Mouse (Mus musculus) layer of hippocampus, adult 18-20 months (tissue): Measurements from ENCODE around the gene Man2b2. TPM values are rescaled to one million over a fixed set of nuclear protein-coding genes. Genes with fewer than 3 reads are reported as not detected.
A peak's percentile ranks its signal among the peaks of the same experiment; 100 is the strongest.

Experiments used
- DNase-seq, 2 experiments: peaks; one replicate each; pipeline ENCODE4 v3.0.0; 2022; ENCODE audit warnings: low spot score in 2 of 2
- total RNA-seq, 2 experiments: library from RNA; stranded (reverse); gene quantifications; 2 replicates each; pipeline ENCODE4 v1.2.3; 2021

Man2b2 gene
- total RNA-seq, 2 experiments from 2014 or later: 28.9 to 31.0 TPM

GRCm38 (mm10) chr5:36775317-36775716 lies 55.1 kb downstream of the Man2b2 start:
- no peak for DNase-seq

DNA sequence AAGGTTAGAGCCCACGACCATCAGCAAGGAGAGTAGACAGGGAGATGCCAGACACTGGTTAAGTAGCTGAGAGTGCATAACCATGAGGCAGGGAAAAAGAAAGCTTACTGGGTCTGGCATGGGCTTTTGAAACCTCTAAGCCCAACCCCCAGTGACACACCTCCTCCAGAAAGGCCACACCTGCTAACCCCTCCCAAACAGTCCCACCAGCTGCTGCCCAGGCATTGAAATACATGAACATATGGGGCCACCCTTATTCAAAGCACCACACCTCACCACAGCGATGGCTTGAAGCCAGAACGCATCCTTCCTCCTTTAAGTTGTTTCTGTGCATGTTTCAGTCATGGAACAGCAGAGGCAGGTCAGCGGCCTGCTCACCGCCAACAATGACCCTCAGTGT lies 57.9 kb downstream of the Man2b2 start:
- DNase-seq: no peak

GRCm38 (mm10) chr5:36769603-36770002 lies 60.9 kb downstream of the Man2b2 start:
- no peak for DNase-seq

DNA sequence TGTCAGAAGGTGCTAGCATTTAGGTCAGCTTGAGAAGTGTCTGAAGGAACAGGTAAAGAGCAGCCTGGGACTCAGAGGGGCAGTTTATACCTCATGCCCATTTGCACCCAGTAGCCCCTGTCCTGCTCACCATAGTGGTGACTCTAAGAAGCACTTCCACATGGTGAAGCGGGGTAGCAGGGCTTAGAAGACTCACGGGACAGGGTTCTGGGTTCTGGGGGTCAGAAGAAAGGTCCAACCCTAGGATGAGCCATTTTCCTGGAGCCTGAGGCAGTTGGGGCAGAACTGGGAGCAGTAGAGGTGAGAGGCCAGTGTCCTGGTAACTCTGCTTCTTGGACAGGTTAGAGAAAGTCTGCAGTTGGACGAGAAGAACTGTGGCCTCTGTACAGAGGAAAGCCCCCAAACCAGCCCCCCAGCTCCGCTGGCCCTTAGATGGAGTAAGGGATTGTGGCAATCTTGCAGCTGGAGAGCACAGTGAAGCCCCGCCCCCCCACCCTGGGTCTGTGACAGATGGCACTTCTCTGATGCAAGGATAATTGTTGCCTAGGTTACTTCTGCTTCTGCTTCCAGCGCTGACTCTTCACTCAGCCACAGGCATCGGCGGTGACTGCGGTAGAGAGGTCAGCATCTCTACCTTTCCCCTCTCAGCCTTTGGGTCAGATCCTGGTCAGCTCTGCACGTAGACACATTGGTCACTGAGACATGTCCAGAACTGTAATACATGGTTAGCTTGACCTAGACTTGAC lies 63.3 kb downstream of the Man2b2 start:
- peak in 1 of 2 experiments; percentile 51 for DNase-seq

GRCm38 (mm10) chr5:36759848-36760247 lies 70.6 kb downstream of the Man2b2 start:
- no peak for DNase-seq

GRCm38 (mm10) chr5:36757033-36757432 lies 73.4 kb downstream of the Man2b2 start:
- DNase-seq: no peak

Other genes starting within 250 kb of the Man2b2 start
- 10 to 100 TPM; 82.2 to 92.2 TPM for gene Tbc1d14, start 237.4 kb downstream of the Man2b2 start, total RNA-seq
- 10 to 100 TPM; 89.0 to 98.6 TPM for gene D5Ertd579e, start 134.6 kb downstream of the Man2b2 start, total RNA-seq
- gene Bloc1s4, start 82.0 kb downstream of the Man2b2 start, total RNA-seq: 10 to 100 TPM; 23.7 to 25.2 TPM
- gene Mrfap1, start 33.9 kb downstream of the Man2b2 start, total RNA-seq: 100 to 1,000 TPM; 581 to 596 TPM
- 100 to 1,000 TPM; 383 to 399 TPM for gene Ppp2r2c, start 37.9 kb upstream of the Man2b2 start, total RNA-seq
- gene Wfs1, start 158.6 kb upstream of the Man2b2 start, total RNA-seq: 100 to 1,000 TPM; 145 to 182 TPM